Mouse (Mus musculus) hindbrain, embryonic 15.5 days (tissue): ENCODE results near the gene Ppp2r3a. TPM values are rescaled to one million over a fixed set of nuclear protein-coding genes. Genes with fewer than 3 reads are reported as not detected.

Experiments
- ATAC-seq: fragments of 200-750 bp; cut with Nextera tagmentation; 2 replicates; pipeline ENCODE4 v1.8.0; 2017; ENCODE audit warnings: low read depth, moderate number of reproducible peaks, moderate TSS enrichment; ENCODE audit not compliant: low FRiP score
- H3K27ac ChIP-seq: fragments of 300-500 bp; sonication (generic); replicated peaks from 2 replicates; pipeline ENCODE4 v1.5.1; 2015; ENCODE audit warnings: mild to moderate bottlenecking, inconsistent platforms
- H3K27me3 ChIP-seq: fragments of 300-500 bp; sonication (generic); 2 replicates; pipeline ENCODE4 v1.6.1; 2015; ENCODE audit warnings: control low read depth, inconsistent platforms
- H3K36me3 ChIP-seq: fragments of 300-500 bp; sonication (generic); 2 replicates; pipeline ENCODE4 v1.6.1; 2015; ENCODE audit warnings: control low read depth, inconsistent platforms
- H3K4me1 ChIP-seq: fragments of 300-500 bp; sonication (generic); replicated peaks from 2 replicates; pipeline ENCODE4 v1.6.1; 2015; ENCODE audit warnings: control low read depth, inconsistent platforms
- H3K4me2 ChIP-seq: fragments of 300-500 bp; sonication (generic); 2 replicates; pipeline ENCODE4 v1.6.1; 2015; ENCODE audit warnings: moderate library complexity, mild to moderate bottlenecking, inconsistent platforms
- H3K4me3 ChIP-seq: fragments of 300-500 bp; sonication (generic); 2 replicates; pipeline ENCODE4 v1.5.1; 2015; ENCODE audit warnings: mild to moderate bottlenecking, inconsistent platforms
- H3K9ac ChIP-seq: fragments of 300-500 bp; sonication (generic); 2 replicates; pipeline ENCODE4 v1.6.1; 2015; ENCODE audit warnings: inconsistent platforms
- H3K9me3 ChIP-seq: fragments of 300-500 bp; sonication (generic); 2 replicates; pipeline ENCODE4 v1.6.1; 2016; ENCODE audit warnings: control low read depth, inconsistent platforms
- WGBS: fragments of 180-500 bp; shearing (Covaris S2); methylation state at CpG from one replicate; pipeline ENCODE4 v1.1.7; 2015; 5-methylcytosine and 5-hydroxymethylcytosine counted together
- polyA plus RNA-seq: library from polyadenylated mRNA; unstranded; fragments of >200 nt; fragmentation: Nextera tagmentation; extraction: Ambion mirVana; gene quantifications from 2 replicates; pipeline ENCODE4 v1.2.1, GENCODE M21; 2015

Gene Ppp2r3a
- polyA plus RNA-seq, 1 experiment from 2014 or later, result 23.3 TPM

DNA sequence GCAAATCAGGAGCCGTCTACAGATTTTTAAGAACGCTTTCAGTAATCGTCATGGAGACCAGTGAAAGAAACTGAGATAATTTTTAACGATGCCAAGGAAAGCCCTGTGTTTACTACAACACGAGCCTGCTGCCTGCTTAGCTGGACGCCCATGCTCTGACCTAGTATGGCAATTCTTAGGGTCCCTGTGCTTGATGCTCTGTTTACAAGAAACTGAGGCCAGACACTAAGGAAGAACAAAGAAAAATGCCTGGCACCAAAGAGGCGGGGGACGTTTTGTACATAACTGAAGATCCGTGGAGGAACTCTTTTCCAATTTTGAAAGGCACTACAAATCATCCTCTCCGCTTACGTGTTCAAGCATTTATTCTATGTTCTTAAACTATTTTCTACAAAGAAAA, 1.1 kb downstream of the Ppp2r3a start:
- Histone ChIP-seq H3K4me3 (peak overlapping the region; percentile 97), H3K27me3 (no peaks in the 10 kb centered on the region), H3K36me3 (no peaks in the 10 kb centered on the region), H3K9me3 (no peaks in the 10 kb centered on the region), H3K4me2 (peak overlapping the region; percentile 62), H3K27ac (peak overlapping the region; percentile 98), H3K9ac (peak overlapping the region; percentile 91), H3K4me1 (peaks cover 36% of the 10 kb centered on the region)
- ATAC-seq, result no peak
- 3% methylated on average over 11 of the region's 11 CpGs for WGBS

DNA sequence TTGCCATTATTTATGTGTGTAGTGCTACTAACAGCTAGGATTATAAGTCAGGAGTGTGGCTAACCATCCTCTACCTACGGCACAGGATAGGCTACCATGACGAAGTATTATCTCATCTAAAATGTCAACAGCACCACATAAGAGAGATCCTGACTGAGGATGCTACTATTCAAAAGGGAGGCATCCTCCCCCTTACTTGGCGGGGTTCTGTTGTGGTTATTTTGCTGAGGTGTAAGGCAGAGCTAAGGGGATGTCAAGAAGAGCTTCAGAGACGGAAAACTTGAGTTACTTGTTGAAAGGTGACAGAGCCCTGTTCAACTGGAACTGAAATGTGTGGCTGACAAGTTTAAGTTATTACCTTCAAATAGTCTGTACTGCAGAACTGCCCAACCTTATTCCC, 2.0 kb downstream of the Ppp2r3a start:
- Histone ChIP-seq H3K4me2 (peak overlapping the region; percentile 62), H3K27ac (0 out of 2 replicates have a peak overlapping the region, but pooled peaks have one; percentile 98), H3K27me3 (no peaks in the 10 kb centered on the region), H3K4me1 (peaks cover 36% of the 10 kb centered on the region), H3K9me3 (no peaks in the 10 kb centered on the region), H3K9ac (0 out of 2 replicates have a peak overlapping the region, but pooled peaks have one; percentile 91), H3K36me3 (no peaks in the 10 kb centered on the region), H3K4me3 (peak overlapping the region; percentile 97)
- no peak for ATAC-seq
- WGBS, result 56% methylated on average over 4 of the region's 4 CpGs

DNA sequence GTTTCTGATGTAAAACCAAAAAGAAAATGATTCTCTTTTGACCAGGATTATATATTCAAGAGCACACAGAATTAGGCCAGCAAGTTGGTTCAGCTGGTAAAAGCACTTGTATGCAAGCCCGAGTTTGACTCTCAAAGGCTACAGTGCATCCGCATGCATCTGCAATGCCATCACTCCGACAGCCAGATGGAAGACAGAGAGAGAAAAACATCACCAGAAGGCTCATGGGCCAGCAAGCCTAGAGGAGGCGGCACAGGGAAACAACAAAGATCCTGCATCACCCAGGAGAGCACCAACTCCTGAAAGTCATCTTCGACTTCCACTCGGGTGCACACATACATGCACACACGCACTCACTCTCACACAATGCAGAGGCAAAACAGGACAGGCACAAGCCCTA, 4.1 kb downstream of the Ppp2r3a start:
- 40% methylated on average over 7 of the region's 7 CpGs for WGBS
- no peak overlapping the region for H3K9ac ChIP-seq
- H3K4me1 ChIP-seq, result peaks cover 36% of the 10 kb centered on the region
- no peak for ATAC-seq
- H3K27me3 ChIP-seq, result no peaks in the 10 kb centered on the region
- H3K4me3 ChIP-seq, result no peak overlapping the region
- peak overlapping the region; percentile 19; the same call in 1 of the 2 replicates for H3K4me2 ChIP-seq
- H3K36me3 ChIP-seq, result no peaks in the 10 kb centered on the region
- no peak overlapping the region for H3K27ac ChIP-seq
- no peaks in the 10 kb centered on the region for H3K9me3 ChIP-seq

DNA sequence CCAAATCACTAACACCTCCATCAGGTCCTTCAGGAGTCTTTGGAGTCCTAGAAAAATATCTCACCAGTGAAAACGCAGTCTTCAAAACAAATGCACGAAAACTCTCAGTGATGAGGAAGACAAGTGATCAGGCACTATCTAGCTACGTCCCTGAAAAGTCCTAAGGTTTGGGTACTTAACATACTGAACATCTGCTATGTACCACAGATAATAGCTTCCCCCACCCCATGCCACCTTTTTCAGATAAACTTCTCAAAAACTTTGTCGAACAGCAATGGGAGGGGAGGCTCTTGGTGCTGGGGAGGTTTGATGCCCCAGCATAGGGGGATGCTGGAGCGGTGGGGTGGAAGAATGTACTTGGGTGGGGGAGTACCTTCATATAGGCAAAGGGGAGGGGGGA, 6.1 kb downstream of the Ppp2r3a start:
- H3K4me3 ChIP-seq, result no peak overlapping the region
- H3K9me3 ChIP-seq, result no peaks in the 10 kb centered on the region
- ATAC-seq, result no peak
- H3K4me2 ChIP-seq, result no peak overlapping the region
- H3K9ac ChIP-seq, result no peak overlapping the region
- H3K27me3 ChIP-seq, result no peaks in the 10 kb centered on the region
- no peaks in the 10 kb centered on the region for H3K36me3 ChIP-seq
- H3K27ac ChIP-seq, result no peak overlapping the region
- WGBS, result 94% methylated on average over 5 of the region's 5 CpGs
- peaks cover 35% of the 10 kb centered on the region for H3K4me1 ChIP-seq

DNA sequence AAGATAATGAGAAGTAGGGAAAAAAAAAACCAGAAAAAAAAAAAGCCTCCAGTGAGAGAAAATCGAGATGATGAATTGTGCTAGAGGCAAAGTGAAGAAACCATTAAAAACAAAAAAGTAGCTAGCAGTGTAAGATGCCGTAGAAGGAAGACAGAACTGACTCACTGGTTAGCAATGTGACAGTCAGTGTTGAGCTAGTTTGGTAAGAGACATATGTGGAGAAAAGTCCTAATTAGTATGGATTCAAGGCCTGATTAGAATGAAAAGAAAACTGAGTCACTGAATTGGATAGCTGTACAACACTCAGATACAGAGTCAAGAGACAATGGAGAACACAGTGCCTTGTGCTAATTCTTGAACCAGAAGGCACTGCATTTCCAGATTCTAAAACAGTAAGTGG, 7.9 kb downstream of the Ppp2r3a start:
- no peaks in the 10 kb centered on the region for H3K9me3 ChIP-seq
- H3K36me3 ChIP-seq, result no peaks in the 10 kb centered on the region
- no peak overlapping the region for H3K4me2 ChIP-seq
- no peak overlapping the region for H3K27ac ChIP-seq
- no peak for ATAC-seq
- H3K4me1 ChIP-seq, result peaks cover 17% of the 10 kb centered on the region
- 66% methylated on average over 2 of the region's 2 CpGs for WGBS
- no peak overlapping the region for H3K4me3 ChIP-seq
- H3K9ac ChIP-seq, result no peak overlapping the region
- no peaks in the 10 kb centered on the region for H3K27me3 ChIP-seq

DNA sequence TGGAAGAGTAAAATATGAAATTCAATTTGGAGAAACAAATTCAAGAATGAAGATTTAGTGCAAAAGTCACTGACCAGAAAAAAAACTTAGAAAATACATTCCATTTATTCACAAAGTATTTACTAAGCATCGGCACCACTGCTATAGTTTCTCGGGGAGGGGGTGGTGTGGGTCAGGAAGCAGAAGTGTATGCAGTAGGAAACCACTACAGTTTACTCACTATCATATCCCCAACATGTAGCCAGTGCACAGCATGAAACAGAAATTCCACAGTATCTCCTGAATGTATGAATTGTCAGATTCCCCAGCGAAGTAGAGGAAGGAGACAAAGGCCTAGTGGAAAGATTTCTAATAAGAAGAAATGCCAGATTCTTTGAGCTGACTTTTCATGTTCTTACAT, 11.4 kb downstream of the Ppp2r3a start:
- H3K9me3 ChIP-seq, result no peaks in the 10 kb centered on the region
- H3K27ac ChIP-seq, result no peak overlapping the region
- no peak for ATAC-seq
- H3K4me2 ChIP-seq, result no peak overlapping the region
- H3K4me1 ChIP-seq, result no peaks in the 10 kb centered on the region
- H3K27me3 ChIP-seq, result no peaks in the 10 kb centered on the region
- WGBS, result 82% methylated on average over 3 of the region's 3 CpGs
- no peaks in the 10 kb centered on the region for H3K36me3 ChIP-seq
- no peak overlapping the region for H3K9ac ChIP-seq
- no peak overlapping the region for H3K4me3 ChIP-seq

DNA sequence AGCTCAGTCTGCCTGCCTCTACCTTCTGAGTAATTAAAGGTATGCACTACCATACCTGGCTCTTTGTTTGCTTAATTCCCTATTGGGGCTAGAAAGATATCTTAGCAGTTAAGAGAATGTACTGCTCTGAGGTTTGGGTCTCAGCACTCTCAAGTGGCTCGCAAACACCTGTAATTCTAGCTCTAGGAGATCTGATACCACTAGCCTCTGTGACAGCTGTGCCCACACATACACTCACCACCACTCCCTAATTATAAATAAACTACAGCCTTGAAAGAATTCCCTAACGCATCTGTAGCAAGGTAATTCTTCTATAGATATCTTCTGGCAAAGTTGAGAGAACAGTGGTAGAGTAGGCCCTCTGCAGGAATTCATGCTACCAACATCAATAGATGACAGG, 15.8 kb downstream of the Ppp2r3a start:
- no peak overlapping the region for H3K27ac ChIP-seq
- H3K9me3 ChIP-seq, result no peaks in the 10 kb centered on the region
- no peak overlapping the region for H3K4me2 ChIP-seq
- H3K9ac ChIP-seq, result no peak overlapping the region
- H3K36me3 ChIP-seq, result peaks cover 3% of the 10 kb centered on the region; the same call in 1 of the 2 replicates
- ATAC-seq, result no peak
- H3K4me3 ChIP-seq, result no peak overlapping the region
- WGBS, result 85% methylated on average over 2 of the region's 2 CpGs
- H3K27me3 ChIP-seq, result no peaks in the 10 kb centered on the region
- no peaks in the 10 kb centered on the region for H3K4me1 ChIP-seq

DNA sequence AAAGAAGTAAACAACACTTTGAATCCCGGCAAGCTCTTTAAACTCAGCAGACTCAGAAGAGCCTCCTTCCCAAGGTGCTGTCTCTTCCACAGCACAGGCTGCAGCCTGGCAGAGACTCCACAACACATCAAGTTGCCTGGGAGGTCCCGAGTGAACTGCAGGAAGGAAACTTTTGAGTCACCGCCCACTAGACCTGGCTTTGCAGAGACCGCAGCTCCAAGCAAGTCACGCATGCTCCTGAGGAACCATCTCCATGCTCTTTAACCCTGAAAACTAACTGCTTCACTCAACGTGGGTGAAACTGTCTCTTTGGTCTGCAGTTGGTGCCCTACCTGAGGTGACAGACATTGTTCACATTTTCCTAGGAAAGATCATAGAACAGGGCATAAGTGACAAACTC, 19.6 kb downstream of the Ppp2r3a start:
- no peak for ATAC-seq

DNA sequence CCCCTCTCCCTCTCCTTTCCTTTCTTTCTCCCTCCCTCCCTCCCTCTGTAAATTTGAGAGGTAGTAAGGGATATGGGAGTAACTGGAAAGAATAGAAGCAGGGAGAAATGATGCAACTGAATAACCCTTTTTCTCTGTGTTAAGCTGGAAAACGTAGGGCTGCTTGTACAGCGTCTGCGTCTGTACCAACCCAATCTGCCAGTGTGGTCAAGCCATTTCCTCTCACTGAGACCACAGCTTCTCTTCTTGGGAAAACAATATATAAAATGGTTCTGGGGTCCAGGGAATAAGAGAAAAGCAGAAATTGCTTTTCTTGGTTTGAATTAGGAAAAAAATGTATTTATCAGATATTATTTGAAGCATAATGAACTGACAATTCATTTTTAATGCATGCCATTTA, 21.6 kb downstream of the Ppp2r3a start:
- Histone ChIP-seq H3K27me3 (no peaks in the 10 kb centered on the region), H3K4me3 (no peak overlapping the region), H3K4me2 (no peak overlapping the region), H3K27ac (no peak overlapping the region), H3K9me3 (no peaks in the 10 kb centered on the region), H3K9ac (no peak overlapping the region), H3K4me1 (no peaks in the 10 kb centered on the region), H3K36me3 (peaks cover 3% of the 10 kb centered on the region; the same call in 1 of the 2 replicates)
- 77% methylated on average over 3 of the region's 3 CpGs for WGBS
- no peak for ATAC-seq

More for the DNA sequence above, 19.6 kb downstream of the Ppp2r3a start:
- no peaks in the 10 kb centered on the region for H3K27me3 ChIP-seq
- H3K36me3 ChIP-seq, result peaks cover 3% of the 10 kb centered on the region; the same call in 1 of the 2 replicates
- WGBS, result 81% methylated on average over 6 of the region's 6 CpGs
- H3K4me3 ChIP-seq, result no peak overlapping the region
- no peaks in the 10 kb centered on the region for H3K4me1 ChIP-seq
- H3K9ac ChIP-seq, result no peak overlapping the region
- H3K9me3 ChIP-seq, result no peaks in the 10 kb centered on the region
- no peak overlapping the region for H3K27ac ChIP-seq
- no peak overlapping the region for H3K4me2 ChIP-seq

DNA sequence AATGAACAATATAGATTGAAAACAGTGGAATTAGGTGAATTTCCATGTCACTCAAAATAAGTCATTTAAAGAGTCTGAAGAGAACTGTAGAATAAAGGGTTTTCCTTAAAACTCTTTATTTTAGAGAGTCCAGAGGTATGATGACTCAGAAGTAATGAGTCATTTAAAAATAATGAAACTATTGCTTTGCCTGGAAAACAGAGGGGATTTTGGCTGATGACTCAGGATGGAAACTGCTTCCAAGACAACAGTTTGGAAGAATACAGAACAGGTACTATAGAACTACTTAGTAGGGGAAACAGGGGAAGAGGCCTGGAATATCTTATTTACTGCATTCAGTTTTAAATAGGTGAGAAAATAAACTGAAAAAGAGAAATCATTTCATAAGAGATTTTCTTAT, 22.7 kb downstream of the Ppp2r3a start:
- no peaks in the 10 kb centered on the region for H3K27me3 ChIP-seq
- peaks cover 3% of the 10 kb centered on the region; the same call in 1 of the 2 replicates for H3K36me3 ChIP-seq
- H3K4me3 ChIP-seq, result no peak overlapping the region
- ATAC-seq, result no peak
- no peak overlapping the region for H3K9ac ChIP-seq
- H3K4me2 ChIP-seq, result no peak overlapping the region
- no peaks in the 10 kb centered on the region for H3K9me3 ChIP-seq
- H3K4me1 ChIP-seq, result no peaks in the 10 kb centered on the region
- H3K27ac ChIP-seq, result no peak overlapping the region

DNA sequence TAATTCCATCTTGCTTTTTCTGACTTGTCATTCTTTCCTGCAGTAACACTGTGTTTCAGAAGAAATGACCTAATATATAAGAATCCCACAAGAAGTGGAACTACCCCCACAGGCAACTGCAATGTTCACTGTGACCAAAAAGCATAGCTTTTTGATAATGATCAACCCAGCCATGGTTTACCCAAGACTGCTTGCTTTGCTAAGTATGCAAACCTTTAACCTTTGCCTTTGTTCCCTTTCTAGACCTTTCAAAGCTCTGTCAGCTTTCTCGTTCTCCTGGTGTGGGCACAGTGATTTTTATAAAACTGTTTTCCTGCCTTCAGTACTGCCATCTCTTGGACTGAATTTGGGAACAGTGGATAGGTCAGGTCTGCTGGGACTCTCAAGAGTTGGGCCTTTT, 43.6 kb downstream of the Ppp2r3a start:
- H3K4me1 ChIP-seq, result peaks cover 5% of the 10 kb centered on the region
- H3K4me3 ChIP-seq, result no peak overlapping the region
- H3K9ac ChIP-seq, result no peak overlapping the region
- H3K9me3 ChIP-seq, result no peaks in the 10 kb centered on the region
- no peaks in the 10 kb centered on the region for H3K27me3 ChIP-seq
- WGBS, result 33% methylated on average over 1 of the region's 1 CpGs
- H3K36me3 ChIP-seq, result peaks cover 4% of the 10 kb centered on the region; the same call in 1 of the 2 replicates
- no peak overlapping the region for H3K4me2 ChIP-seq
- ATAC-seq, result no peak
- H3K27ac ChIP-seq, result no peak overlapping the region

DNA sequence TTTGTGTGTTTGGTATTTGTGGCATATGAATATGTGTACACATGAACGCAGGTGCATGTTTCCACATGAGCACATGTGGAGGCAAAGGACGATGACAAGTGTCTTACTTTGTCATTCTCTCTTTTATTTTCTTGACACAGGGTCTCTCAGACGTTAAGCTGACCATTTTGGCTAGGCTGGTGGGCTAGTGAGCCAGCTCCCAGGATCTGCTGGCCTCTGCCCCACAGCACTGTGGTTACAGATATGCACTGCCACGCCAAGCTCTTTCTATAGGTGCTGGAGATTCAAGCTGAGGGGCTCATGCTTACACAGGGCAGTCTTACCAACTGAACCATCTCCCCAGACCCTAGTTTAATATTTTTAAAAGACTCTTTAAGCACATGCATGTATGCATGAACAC, 45.1 kb downstream of the Ppp2r3a start:
- Histone ChIP-seq H3K9me3 (no peaks in the 10 kb centered on the region), H3K4me2 (no peak overlapping the region), H3K36me3 (peaks cover 4% of the 10 kb centered on the region; the same call in 1 of the 2 replicates), H3K27ac (no peak overlapping the region), H3K4me1 (peaks cover 5% of the 10 kb centered on the region), H3K9ac (no peak overlapping the region), H3K4me3 (no peak overlapping the region), H3K27me3 (no peaks in the 10 kb centered on the region)
- no peak for ATAC-seq
- 74% methylated on average over 4 of the region's 4 CpGs for WGBS

DNA sequence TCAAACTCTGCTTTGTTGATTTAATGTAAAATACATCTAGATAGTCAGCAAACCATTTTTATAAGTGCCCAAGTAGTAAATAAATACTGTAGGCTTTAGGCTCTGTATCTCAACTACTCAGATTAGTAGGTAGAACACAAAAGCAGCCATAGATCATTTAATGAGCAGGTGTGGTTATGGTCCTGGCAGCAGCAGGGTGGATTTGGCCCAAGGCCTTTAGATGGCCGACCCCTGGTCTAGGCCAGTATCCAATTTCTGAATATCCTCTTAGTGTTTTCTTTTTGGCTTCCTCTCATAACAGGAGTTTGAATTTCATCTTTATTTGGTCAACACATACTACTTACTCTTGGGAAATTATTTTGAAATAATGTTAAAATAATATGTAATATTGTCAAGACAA, 46.4 kb downstream of the Ppp2r3a start:
- no peak for ATAC-seq
- H3K27me3 ChIP-seq, result no peaks in the 10 kb centered on the region
- no peak overlapping the region for H3K27ac ChIP-seq
- WGBS, result 65% methylated on average over 1 of the region's 1 CpGs
- no peaks in the 10 kb centered on the region for H3K36me3 ChIP-seq
- no peak overlapping the region for H3K9ac ChIP-seq
- no peaks in the 10 kb centered on the region for H3K9me3 ChIP-seq
- no peak overlapping the region for H3K4me2 ChIP-seq
- peaks cover 10% of the 10 kb centered on the region for H3K4me1 ChIP-seq
- no peak overlapping the region for H3K4me3 ChIP-seq
